Comparison of ENCODE assay signal across 8 mouse cellular contexts in genomic region chr10:39898874-39899371, GRCm38 (mm10). TPM values are rescaled to one million over a fixed set of nuclear protein-coding genes. Genes with fewer than 3 reads are reported as not detected.
DNase-seq lines count a peak whose midpoint lies in the region; ATAC-seq and TF ChIP-seq lines count a peak whose summit lies in the region.

Gene Mfsd4b4 (minus strand): TSS chr10:39899238.

- peak; percentile 60; the same call in 1 of the 2 replicates for TF ChIP-seq POLR2A in cerebellum, adult 2 months (IDR thresholded peaks at IDR 0.05; ENCODE audit: borderline replicate concordance, insufficient read depth, low read length)

- peak within 1 kb of the TSS; percentile 78 for H3K4me2 ChIP-seq in forebrain, postnatal 0 days (ENCODE audit: low read depth)
- H3K4me2 ChIP-seq in lung, embryonic 15.5 days, result peak within 1 kb of the TSS; percentile 78

- DNase-seq in G1E (ENCODE audit: low spot score), result peak; percentile 80
- peak; percentile 89 to 94 for DNase-seq in cerebellum, adult 2 months
- peak; percentile 94 for DNase-seq in forebrain, postnatal 0 days
- DNase-seq in heart, postnatal 4 days, result peak; percentile 85
- DNase-seq in layer of hippocampus, adult 8-10 months (ENCODE audit: low spot score in 2 of 2), result peak; percentile 79 to 80
- DNase-seq in ovary, adult 18-20 months (ENCODE audit: low spot score), result peak; percentile 82
- DNase-seq in thymus, postnatal 0 days (ENCODE audit: low spot score), result peak; percentile 92

- peak; percentile 72 for ATAC-seq in G1E (ENCODE audit: extremely low read depth, insufficient number of reproducible peaks, low FRiP score, poor library complexity, severe bottlenecking)
- ATAC-seq in forebrain, postnatal 0 days, result peak; percentile 98
- peak; percentile 97 for ATAC-seq in lung, embryonic 15.5 days (ENCODE audit: borderline replicate concordance, extremely low read depth, low FRiP score, low TSS enrichment)

- H3K9me3 ChIP-seq in G1E (replicated peaks), result no peaks in the 10 kb centered on the region
- H3K9me3 ChIP-seq in forebrain, postnatal 0 days (ENCODE audit: low read length), result no peaks in the 10 kb centered on the region
- no peaks in the 10 kb centered on the region for H3K9me3 ChIP-seq in lung, embryonic 15.5 days

- 1% methylated on average over 41 of the region's 41 CpGs for WGBS in cerebellum, adult 2 months
- WGBS in forebrain, postnatal 0 days, result under 1% methylated on average over 40 of the region's 41 CpGs
- WGBS in lung, embryonic 15.5 days, result under 1% methylated on average over 41 of the region's 41 CpGs

- H3K36me3 ChIP-seq in G1E (replicated peaks), result no peaks in the 10 kb centered on the region
- no peaks in the 10 kb centered on the region for H3K36me3 ChIP-seq in forebrain, postnatal 0 days (ENCODE audit: insufficient read depth)
- no peaks in the 10 kb centered on the region for H3K36me3 ChIP-seq in lung, embryonic 15.5 days

- H3K4me1 ChIP-seq in G1E (ENCODE audit: insufficient read depth, low read depth, low read length), result peaks cover 16% of the 10 kb centered on the region
- no peaks in the 10 kb centered on the region; the same call in 1 of the 2 replicates for H3K4me1 ChIP-seq in cerebellum, adult 2 months (ENCODE audit: control insufficient read depth, insufficient read depth, low read length)
- no peaks in the 10 kb centered on the region for H3K4me1 ChIP-seq in forebrain, postnatal 0 days (ENCODE audit: insufficient read depth)
- H3K4me1 ChIP-seq in lung, embryonic 15.5 days, result peaks cover 7% of the 10 kb centered on the region; the same call in 1 of the 2 replicates

- H3K27ac ChIP-seq in cerebellum, adult 2 months (ENCODE audit: insufficient read depth, low read length), result peak within 1 kb of the TSS; percentile 80
- H3K27ac ChIP-seq in forebrain, postnatal 0 days (ENCODE audit: low read depth, low read length), result peak within 1 kb of the TSS; percentile 84
- H3K27ac ChIP-seq in lung, embryonic 15.5 days, result peak within 1 kb of the TSS; percentile 88

- TF ChIP-seq CTCF in G1E (IDR thresholded peaks at IDR 0.05; ENCODE audit: low read depth, low read length), result no peak
- no peak for TF ChIP-seq CTCF in cerebellum, adult 2 months (IDR thresholded peaks at IDR 0.05; ENCODE audit: borderline replicate concordance, insufficient read depth, low read depth, low read length)
- TF ChIP-seq CTCF in forebrain, postnatal 0 days (IDR thresholded peaks at IDR 0.05; ENCODE audit: low read depth), result no peak

- peak within 1 kb of the TSS; percentile 78 for H3K4me3 ChIP-seq in G1E (ENCODE audit: low read depth, low read length)
- peak within 1 kb of the TSS; percentile 77 for H3K4me3 ChIP-seq in cerebellum, adult 2 months (replicated peaks; ENCODE audit: insufficient read depth, low read depth, low read length)
- peak within 1 kb of the TSS; percentile 89 for H3K4me3 ChIP-seq in forebrain, postnatal 0 days (ENCODE audit: low read depth, low read length)
- H3K4me3 ChIP-seq in lung, embryonic 15.5 days, result peak within 1 kb of the TSS; percentile 81

- H3K9ac ChIP-seq in forebrain, postnatal 0 days, result peak within 1 kb of the TSS; percentile 87
- H3K9ac ChIP-seq in lung, embryonic 15.5 days, result peak within 1 kb of the TSS; percentile 78

- H3K27me3 ChIP-seq in G1E (ENCODE audit: insufficient read depth, low read length), result peaks cover 3% of the 10 kb centered on the region; the same call in 1 of the 2 replicates
- H3K27me3 ChIP-seq in cerebellum, adult 2 months (ENCODE audit: control insufficient read depth, insufficient read depth, low read length), result no peaks in the 10 kb centered on the region
- no peaks in the 10 kb centered on the region for H3K27me3 ChIP-seq in forebrain, postnatal 0 days (ENCODE audit: insufficient read depth, low read length)
- H3K27me3 ChIP-seq in lung, embryonic 15.5 days, result no peaks in the 10 kb centered on the region

RNA-seq across cellular contexts. Expression of gene Mfsd4b4, which starts in this region (rescaled TPM):
- total RNA-seq in G1E (2014; fragmentation: Nextera tagmentation) (3.0 and 5.9 TPM in 2 replicates), G1E (2017) (5.4 and 5.8 TPM in 2 replicates)
- polyA plus RNA-seq in G1E (2012), result 0.44 and 0.55 TPM in 2 replicates
- 5.4 and 5.6 TPM in 2 replicates for polyA plus RNA-seq in cerebellum, adult 2 months (2012; rRNA removed)
- 8.8 and 14.2 TPM in 2 replicates for total RNA-seq in forebrain, postnatal 0 days (2014; rRNA removed)
- 2.1 and 2.7 TPM in 2 replicates for polyA plus RNA-seq in forebrain, postnatal 0 days (2015; fragmentation: Nextera tagmentation; extraction: Ambion mirVana)
- total RNA-seq in heart, postnatal 4 days (2021), result 1 to 10 TPM; 3.5 to 3.7 TPM
- 1 to 10 TPM; 8.8 to 9.9 (median 9.3) TPM for total RNA-seq in layer of hippocampus, adult 8-10 months (2022)
- polyA plus RNA-seq in lung, embryonic 15.5 days (2015; fragmentation: Nextera tagmentation; extraction: Ambion mirVana), result 4.9 and 5.6 TPM in 2 replicates
- polyA plus RNA-seq in thymus, postnatal 0 days (2015; fragmentation: Nextera tagmentation; extraction: Ambion mirVana), result 5.3 and 5.9 TPM in 2 replicates

Comparison
In these comparisons a context has a peak if more than half of its experiments do, and no peak if none do; other contexts are left out.
1. Peak in every context shown above with its lines: DNase-seq, ATAC-seq, H3K4me3 ChIP-seq and H3K27ac ChIP-seq.